Mouse (Mus musculus): ENCODE results near the gene Treh. TPM values are rescaled to one million over a fixed set of nuclear protein-coding genes. Genes with fewer than 3 reads are reported as not detected.

The Treh gene
- polyA plus RNA-seq, 1 experiment from 2014 or later: not detected

DNA sequence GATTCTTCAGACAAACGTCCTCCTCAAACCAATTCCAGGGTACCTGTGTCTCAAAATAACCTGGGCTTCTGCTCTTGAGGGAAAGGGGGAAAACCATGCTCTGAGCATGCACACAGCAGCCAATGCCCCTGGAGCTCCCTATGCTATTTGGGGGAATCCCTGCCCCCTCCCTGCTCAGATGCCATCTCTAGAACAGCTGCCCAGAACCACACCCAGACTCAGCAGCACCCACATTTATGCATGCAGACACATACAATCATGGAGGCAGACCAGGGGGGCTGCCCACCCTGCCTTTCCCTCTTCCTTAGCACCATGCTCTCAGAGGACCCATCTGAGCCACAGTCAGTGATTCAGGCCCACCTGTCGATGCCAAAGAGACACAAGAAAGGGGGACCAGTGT, 40.5 kb downstream of the Treh start:
- no peak overlapping the region for H3K4me2 ChIP-seq (ENCODE audit: low read depth, severe bottlenecking)
- 84% methylated on average over 2 of the region's 2 CpGs for WGBS
- H3K27me3 ChIP-seq (ENCODE audit: control insufficient read depth, insufficient read depth, low read length): no peaks in the 10 kb centered on the region
- no peaks in the 10 kb centered on the region for H3K9me3 ChIP-seq (ENCODE audit: control insufficient read depth, low read length)
- DNase-seq (ENCODE audit: low spot score) (no peak), ATAC-seq (ENCODE audit: insufficient number of reproducible peaks, low FRiP score, low TSS enrichment, low read depth) (no peak)
- H3K9ac ChIP-seq (ENCODE audit: low read length): no peak overlapping the region
- no peak overlapping the region for H3K4me3 ChIP-seq (ENCODE audit: low read depth, low read length)
- H3K36me3 ChIP-seq (ENCODE audit: control insufficient read depth, insufficient read depth, low read length): peaks cover 10% of the 10 kb centered on the region; the same call in 1 of the 2 replicates
- no peak overlapping the region for H3K27ac ChIP-seq (replicated peaks; ENCODE audit: low read depth, low read length)
- H3K4me1 ChIP-seq (ENCODE audit: control insufficient read depth, insufficient read depth, low read length): peaks cover 8% of the 10 kb centered on the region; the same call in 1 of the 2 replicates

DNA sequence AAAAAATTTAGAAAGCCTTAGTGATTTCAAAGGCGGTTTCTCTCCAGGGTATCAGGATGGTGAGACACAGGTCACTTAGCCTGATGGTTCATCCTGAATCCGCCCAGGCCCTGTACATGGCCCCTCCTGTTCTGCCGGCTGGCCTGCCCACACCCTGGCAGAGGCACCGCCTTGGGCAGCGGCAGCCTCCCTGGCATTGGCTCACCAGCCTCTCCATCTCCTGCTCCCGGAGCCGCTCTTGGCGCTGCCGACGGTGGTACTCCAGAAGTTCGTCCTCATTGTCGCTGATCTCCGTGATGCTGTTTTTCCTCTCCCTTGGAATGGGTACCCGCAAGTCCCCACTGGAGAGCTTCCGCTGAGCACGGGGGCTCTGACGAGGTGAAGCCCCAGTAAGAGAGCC, 42.1 kb downstream of the Treh start:
- no peak overlapping the region for H3K9ac ChIP-seq (ENCODE audit: low read length)
- WGBS: 85% methylated on average over 17 of the region's 17 CpGs
- no peaks in the 10 kb centered on the region for H3K27me3 ChIP-seq (ENCODE audit: control insufficient read depth, insufficient read depth, low read length)
- no peak overlapping the region for H3K4me2 ChIP-seq (ENCODE audit: low read depth, severe bottlenecking)
- ATAC-seq (ENCODE audit: insufficient number of reproducible peaks, low FRiP score, low TSS enrichment, low read depth) (no peak), DNase-seq (ENCODE audit: low spot score) (no peak)
- peaks cover 2% of the 10 kb centered on the region for H3K4me1 ChIP-seq (ENCODE audit: control insufficient read depth, insufficient read depth, low read length)
- H3K9me3 ChIP-seq (ENCODE audit: control insufficient read depth, low read length): no peaks in the 10 kb centered on the region
- peaks cover 10% of the 10 kb centered on the region; the same call in 1 of the 2 replicates for H3K36me3 ChIP-seq (ENCODE audit: control insufficient read depth, insufficient read depth, low read length)
- no peak overlapping the region for H3K27ac ChIP-seq (replicated peaks; ENCODE audit: low read depth, low read length)
- H3K4me3 ChIP-seq (ENCODE audit: low read depth, low read length): no peak overlapping the region

DNA sequence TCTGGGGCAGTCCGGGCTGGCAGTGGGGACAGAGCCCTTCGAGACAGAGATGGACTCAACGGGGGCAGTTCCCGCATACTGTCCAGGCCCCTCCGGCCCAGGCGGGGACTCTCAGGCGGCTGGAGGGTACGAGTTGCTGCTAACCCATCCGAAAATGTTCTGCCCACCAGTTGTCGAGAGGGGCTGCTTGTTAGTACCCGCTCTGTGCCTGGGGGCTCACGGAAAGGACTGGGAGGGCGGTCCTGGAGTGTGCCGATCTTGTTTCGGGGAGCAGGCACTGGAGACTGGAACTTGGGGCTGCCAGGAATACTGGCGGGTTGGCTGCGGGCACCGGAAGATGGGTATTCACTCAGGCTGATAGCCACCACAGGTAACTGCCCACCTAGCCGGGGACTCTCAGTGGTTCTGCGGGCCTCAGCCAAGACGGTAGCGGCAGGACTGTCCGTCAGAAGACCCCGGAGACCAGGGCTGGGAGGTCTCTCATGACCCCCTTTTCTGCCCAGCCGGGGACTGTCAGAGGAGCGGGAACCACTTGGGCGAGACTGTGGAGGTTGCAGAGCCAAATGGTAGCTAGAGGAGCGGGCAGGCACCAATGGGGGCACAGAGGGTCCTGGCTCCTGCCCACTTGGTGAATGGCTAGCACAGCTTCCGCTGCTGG, 42.8 kb downstream of the Treh start:
- H3K27me3 ChIP-seq (ENCODE audit: control insufficient read depth, insufficient read depth, low read length): no peaks in the 10 kb centered on the region
- H3K4me2 ChIP-seq (ENCODE audit: low read depth, severe bottlenecking): no peak overlapping the region
- H3K4me3 ChIP-seq (ENCODE audit: low read depth, low read length): no peak overlapping the region
- no peak for ATAC-seq (ENCODE audit: insufficient number of reproducible peaks, low FRiP score, low TSS enrichment, low read depth)
- no peaks in the 10 kb centered on the region for H3K9me3 ChIP-seq (ENCODE audit: control insufficient read depth, low read length)
- WGBS: 95% methylated on average over 29 of the region's 29 CpGs
- no peak for DNase-seq (ENCODE audit: low spot score)
- peaks cover 8% of the 10 kb centered on the region; the same call in 1 of the 2 replicates for H3K36me3 ChIP-seq (ENCODE audit: control insufficient read depth, insufficient read depth, low read length)
- H3K4me1 ChIP-seq (ENCODE audit: control insufficient read depth, insufficient read depth, low read length): peaks cover 9% of the 10 kb centered on the region
- H3K9ac ChIP-seq (ENCODE audit: low read length): no peak overlapping the region
- no peak overlapping the region for H3K27ac ChIP-seq (replicated peaks; ENCODE audit: low read depth, low read length)

- no peak overlapping the region for H3K4me2 ChIP-seq (ENCODE audit: low read depth, severe bottlenecking)
- peaks cover 6% of the 10 kb centered on the region; the same call in 1 of the 2 replicates for H3K36me3 ChIP-seq (ENCODE audit: control insufficient read depth, insufficient read depth, low read length)
- ATAC-seq (ENCODE audit: insufficient number of reproducible peaks, low FRiP score, low TSS enrichment, low read depth) (no peak), DNase-seq (ENCODE audit: low spot score) (no peak)
- H3K4me3 ChIP-seq (ENCODE audit: low read depth, low read length): no peak overlapping the region
- H3K4me1 ChIP-seq (ENCODE audit: control insufficient read depth, insufficient read depth, low read length): peaks cover 13% of the 10 kb centered on the region
- no peaks in the 10 kb centered on the region for H3K27me3 ChIP-seq (ENCODE audit: control insufficient read depth, insufficient read depth, low read length)
- H3K9ac ChIP-seq (ENCODE audit: low read length): no peak overlapping the region
- H3K9me3 ChIP-seq (ENCODE audit: control insufficient read depth, low read length): no peaks in the 10 kb centered on the region
- WGBS: 92% methylated on average over 6 of the region's 6 CpGs
- no peak overlapping the region for H3K27ac ChIP-seq (replicated peaks; ENCODE audit: low read depth, low read length)
These were observed 44.2 kb downstream of the Treh start for GRCm38 (mm10) chr9:44716997-44717821.

- WGBS: 89% methylated on average over 10 of the region's 10 CpGs
- H3K27ac ChIP-seq (replicated peaks; ENCODE audit: low read depth, low read length): no peak overlapping the region
- ATAC-seq (ENCODE audit: insufficient number of reproducible peaks, low FRiP score, low TSS enrichment, low read depth) (no peak), DNase-seq (ENCODE audit: low spot score) (no peak)
- H3K4me2 ChIP-seq (ENCODE audit: low read depth, severe bottlenecking): no peak overlapping the region
- peaks cover 13% of the 10 kb centered on the region for H3K4me1 ChIP-seq (ENCODE audit: control insufficient read depth, insufficient read depth, low read length)
- no peaks in the 10 kb centered on the region for H3K27me3 ChIP-seq (ENCODE audit: control insufficient read depth, insufficient read depth, low read length)
- H3K36me3 ChIP-seq (ENCODE audit: control insufficient read depth, insufficient read depth, low read length): peaks cover 6% of the 10 kb centered on the region; the same call in 1 of the 2 replicates
- H3K9me3 ChIP-seq (ENCODE audit: control insufficient read depth, low read length): no peaks in the 10 kb centered on the region
- H3K9ac ChIP-seq (ENCODE audit: low read length): no peak overlapping the region
- no peak overlapping the region for H3K4me3 ChIP-seq (ENCODE audit: low read depth, low read length)
These were observed 44.8 kb downstream of the Treh start for GRCm38 (mm10) chr9:44717822-44718242.

- Histone ChIP-seq H3K4me2 (ENCODE audit: low read depth, severe bottlenecking) (no peak overlapping the region; the same call in 1 of the 2 replicates), H3K27ac (replicated peaks; ENCODE audit: low read depth, low read length) (no peak overlapping the region), H3K9me3 (ENCODE audit: control insufficient read depth, low read length) (no peaks in the 10 kb centered on the region), H3K4me3 (ENCODE audit: low read depth, low read length) (no peak overlapping the region), H3K27me3 (ENCODE audit: control insufficient read depth, insufficient read depth, low read length) (no peaks in the 10 kb centered on the region), H3K4me1 (ENCODE audit: control insufficient read depth, insufficient read depth, low read length) (peaks cover 13% of the 10 kb centered on the region), H3K9ac (ENCODE audit: low read length) (no peak overlapping the region), H3K36me3 (ENCODE audit: control insufficient read depth, insufficient read depth, low read length) (peaks cover 6% of the 10 kb centered on the region; the same call in 1 of the 2 replicates)
- ATAC-seq (ENCODE audit: insufficient number of reproducible peaks, low FRiP score, low TSS enrichment, low read depth): no peak
- DNase-seq (ENCODE audit: low spot score): no peak
- 90% methylated on average over 12 of the region's 12 CpGs for WGBS
These were observed 46.1 kb downstream of the Treh start for GRCm38 (mm10) chr9:44718937-44719631.

DNA sequence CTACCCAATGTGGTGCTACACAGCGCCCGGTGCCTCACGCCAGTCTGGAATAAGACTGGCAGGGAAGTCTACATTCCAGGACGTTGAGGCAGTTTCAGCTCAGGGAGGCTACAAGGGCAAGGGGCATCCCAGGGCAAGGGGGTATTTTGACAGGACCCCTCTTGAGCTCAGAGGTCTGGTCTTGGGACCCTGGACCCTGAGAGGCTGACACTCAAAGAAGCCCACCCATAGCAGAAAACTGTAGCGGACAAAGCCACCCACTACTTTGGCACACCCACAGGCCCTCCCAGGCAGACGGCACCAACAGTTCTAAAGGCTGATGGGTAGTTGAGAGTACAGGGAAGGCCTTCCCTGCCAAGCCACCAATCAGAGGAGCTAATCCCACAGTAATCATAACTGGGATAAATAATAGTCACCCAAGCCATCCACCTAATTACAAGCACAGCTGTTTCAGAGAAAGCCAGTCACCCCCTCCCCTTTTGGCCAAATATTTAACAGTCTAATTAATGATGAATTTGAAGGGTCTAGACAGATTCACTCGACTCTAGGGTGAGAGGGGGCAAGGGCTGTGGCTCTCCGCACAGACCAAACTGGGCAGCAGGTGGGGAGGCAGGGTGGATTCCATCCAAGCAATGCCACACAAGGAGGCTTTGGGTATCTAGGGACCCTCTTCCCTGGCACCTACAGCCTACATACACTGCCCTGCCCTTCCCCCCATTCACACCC, 46.8 kb downstream of the Treh start:
- no peak overlapping the region for H3K27ac ChIP-seq (replicated peaks; ENCODE audit: low read depth, low read length)
- peaks cover 13% of the 10 kb centered on the region for H3K4me1 ChIP-seq (ENCODE audit: control insufficient read depth, insufficient read depth, low read length)
- DNase-seq (ENCODE audit: low spot score) (no peak), ATAC-seq (ENCODE audit: insufficient number of reproducible peaks, low FRiP score, low TSS enrichment, low read depth) (no peak)
- peaks cover 6% of the 10 kb centered on the region for H3K36me3 ChIP-seq (ENCODE audit: control insufficient read depth, insufficient read depth, low read length)
- WGBS: 75% methylated on average over 8 of the region's 8 CpGs
- peak overlapping the region; percentile 64 for H3K4me2 ChIP-seq (ENCODE audit: low read depth, severe bottlenecking)
- no peak overlapping the region; the same call in 1 of the 2 replicates for H3K9ac ChIP-seq (ENCODE audit: low read length)
- no peaks in the 10 kb centered on the region for H3K9me3 ChIP-seq (ENCODE audit: control insufficient read depth, low read length)
- peak overlapping the region; percentile 60 for H3K4me3 ChIP-seq (ENCODE audit: low read depth, low read length)
- H3K27me3 ChIP-seq (ENCODE audit: control insufficient read depth, insufficient read depth, low read length): no peaks in the 10 kb centered on the region

Measured in limb, embryonic 11.5 days (tissue).